Mouse (Mus musculus) C2C12 (cell line): Measurements from ENCODE around the gene Cald1. TPM values are rescaled to one million over a fixed set of nuclear protein-coding genes. Genes with fewer than 3 reads are reported as not detected.
A peak's percentile ranks its signal among the peaks of the same experiment; 100 is the strongest.

Experiments used
- H3K27me3 ChIP-seq: one replicate; pipeline ENCODE4 v1.6.1; 2011; ENCODE audit not compliant: control insufficient read depth, insufficient read depth, insufficient read length
- H3K36me3 ChIP-seq: one replicate; pipeline ENCODE4 v1.6.1; 2011; ENCODE audit not compliant: control insufficient read depth, insufficient read depth
- H3K4me3 ChIP-seq: one replicate; pipeline ENCODE4 v1.5.1; 2011; ENCODE audit warnings: mild to moderate bottlenecking, control low read depth; ENCODE audit not compliant: poor library complexity, insufficient read depth, severe bottlenecking
- H3K79me2 ChIP-seq: one replicate; pipeline ENCODE4 v1.6.1; 2011; ENCODE audit not compliant: control insufficient read depth, insufficient read depth
- H3K79me3 ChIP-seq: one replicate; pipeline ENCODE4 v1.6.1; 2011; ENCODE audit warnings: low read depth, control low read depth
- H3ac ChIP-seq: one replicate; pipeline ENCODE3; 2011; ENCODE audit warnings: low read depth; ENCODE audit not compliant: control insufficient read depth, insufficient read length
- CEBPB ChIP-seq: IDR thresholded peaks from one replicate; pipeline ENCODE4 v1.6.1; 2011; ENCODE audit warnings: low read depth, mild to moderate bottlenecking, control low read depth, moderate library complexity
- CTCF ChIP-seq: IDR thresholded peaks from one replicate; pipeline ENCODE4 v1.5.1; 2011; ENCODE audit not compliant: control insufficient read depth, insufficient read depth, insufficient read length
- FOSL1 ChIP-seq: IDR thresholded peaks from one replicate; pipeline ENCODE4 v1.8.0; 2011; ENCODE audit warnings: mild to moderate bottlenecking, low read length; ENCODE audit not compliant: poor library complexity, insufficient read depth, severe bottlenecking
- MAX ChIP-seq: IDR thresholded peaks from one replicate; pipeline ENCODE4 v1.6.1; 2011; ENCODE audit warnings: mild to moderate bottlenecking, control low read depth
- MYOD1 ChIP-seq: IDR thresholded peaks from one replicate; pipeline ENCODE4 v1.6.1; 2011; ENCODE audit warnings: low read depth; ENCODE audit not compliant: control insufficient read depth, insufficient read length
- MYOG ChIP-seq: IDR thresholded peaks from one replicate; pipeline ENCODE4 v1.6.1; 2011; ENCODE audit not compliant: control insufficient read depth, insufficient read length; ENCODE audit errors: extremely low read depth
- USF1 ChIP-seq: IDR thresholded peaks from one replicate; pipeline ENCODE4 v1.6.1; 2011; ENCODE audit warnings: low read depth, mild to moderate bottlenecking, control low read depth, moderate library complexity
- polyA plus RNA-seq: library from polyadenylated mRNA; unstranded; fragments of >200 nt; fragmentation: generic; extraction: Trizol; gene quantifications from one replicate; pipeline ENCODE4 v1.2.1, GENCODE M21; 2012; ENCODE audit warnings: missing spikeins

The Cald1 gene
- polyA plus RNA-seq, 1 experiment: 180 TPM

GRCm38 (mm10) chr6:34565176-34565880, 33.0 kb upstream of the Cald1 start:
- no peak overlapping the region for H3ac ChIP-seq
- no peak for TF ChIP-seq USF1
- no peak overlapping the region for H3K4me3 ChIP-seq
- H3K27me3 ChIP-seq: no peaks in the 10 kb centered on the region
- H3K36me3 ChIP-seq: no peaks in the 10 kb centered on the region
- no peaks in the 10 kb centered on the region for H3K79me2 ChIP-seq
- no peaks in the 10 kb centered on the region for H3K79me3 ChIP-seq

- Histone ChIP-seq H3K4me3 (no peak overlapping the region), H3K27me3 (no peaks in the 10 kb centered on the region), H3K79me3 (no peaks in the 10 kb centered on the region), H3ac (no peak overlapping the region), H3K79me2 (no peaks in the 10 kb centered on the region), H3K36me3 (no peaks in the 10 kb centered on the region)
- TF ChIP-seq CTCF: no peak
- TF ChIP-seq CEBPB: peak; percentile 53
These were observed 31.0 kb upstream of the Cald1 start for GRCm38 (mm10) chr6:34567298-34567697.

- no peaks in the 10 kb centered on the region for H3K79me2 ChIP-seq
- no peak overlapping the region for H3K4me3 ChIP-seq
- no peaks in the 10 kb centered on the region for H3K79me3 ChIP-seq
- no peak overlapping the region for H3ac ChIP-seq
- no peaks in the 10 kb centered on the region for H3K36me3 ChIP-seq
- no peak for TF ChIP-seq MYOG
- no peak for TF ChIP-seq FOSL1
- no peak for TF ChIP-seq MYOD1
- TF ChIP-seq MAX: no peak
- no peak for TF ChIP-seq USF1
- no peak for TF ChIP-seq CTCF
- TF ChIP-seq CEBPB: no peak
- H3K27me3 ChIP-seq: no peaks in the 10 kb centered on the region
These were observed 18.7 kb upstream of the Cald1 start for GRCm38 (mm10) chr6:34579504-34580068.

- H3K4me3 ChIP-seq: no peak overlapping the region
- TF ChIP-seq CEBPB (no peak), USF1 (peak; percentile 12)
- no peaks in the 10 kb centered on the region for H3K36me3 ChIP-seq
- no peaks in the 10 kb centered on the region for H3K79me3 ChIP-seq
- no peak overlapping the region for H3ac ChIP-seq
- no peaks in the 10 kb centered on the region for H3K79me2 ChIP-seq
- no peaks in the 10 kb centered on the region for H3K27me3 ChIP-seq
These were observed 14.9 kb upstream of the Cald1 start for GRCm38 (mm10) chr6:34583365-34583764.

- Histone ChIP-seq H3K4me3 (no peak overlapping the region), H3ac (no peak overlapping the region), H3K27me3 (no peaks in the 10 kb centered on the region), H3K79me3 (no peaks in the 10 kb centered on the region), H3K36me3 (no peaks in the 10 kb centered on the region), H3K79me2 (no peaks in the 10 kb centered on the region)
- TF ChIP-seq CTCF: no peak
These were observed 10.2 kb upstream of the Cald1 start for GRCm38 (mm10) chr6:34588066-34588465.

- Histone ChIP-seq H3K79me2 (no peaks in the 10 kb centered on the region), H3K79me3 (no peaks in the 10 kb centered on the region), H3K27me3 (no peaks in the 10 kb centered on the region), H3K36me3 (no peaks in the 10 kb centered on the region), H3ac (no peak overlapping the region), H3K4me3 (no peak overlapping the region)
- TF ChIP-seq CTCF (no peak), MAX (no peak), MYOG (no peak), FOSL1 (no peak), CEBPB (no peak), MYOD1 (no peak), USF1 (no peak)
These were observed 7.6 kb upstream of the Cald1 start for GRCm38 (mm10) chr6:34590716-34591115.
